Mouse (Mus musculus): ENCODE data around the gene Fbxw5.

DNA sequence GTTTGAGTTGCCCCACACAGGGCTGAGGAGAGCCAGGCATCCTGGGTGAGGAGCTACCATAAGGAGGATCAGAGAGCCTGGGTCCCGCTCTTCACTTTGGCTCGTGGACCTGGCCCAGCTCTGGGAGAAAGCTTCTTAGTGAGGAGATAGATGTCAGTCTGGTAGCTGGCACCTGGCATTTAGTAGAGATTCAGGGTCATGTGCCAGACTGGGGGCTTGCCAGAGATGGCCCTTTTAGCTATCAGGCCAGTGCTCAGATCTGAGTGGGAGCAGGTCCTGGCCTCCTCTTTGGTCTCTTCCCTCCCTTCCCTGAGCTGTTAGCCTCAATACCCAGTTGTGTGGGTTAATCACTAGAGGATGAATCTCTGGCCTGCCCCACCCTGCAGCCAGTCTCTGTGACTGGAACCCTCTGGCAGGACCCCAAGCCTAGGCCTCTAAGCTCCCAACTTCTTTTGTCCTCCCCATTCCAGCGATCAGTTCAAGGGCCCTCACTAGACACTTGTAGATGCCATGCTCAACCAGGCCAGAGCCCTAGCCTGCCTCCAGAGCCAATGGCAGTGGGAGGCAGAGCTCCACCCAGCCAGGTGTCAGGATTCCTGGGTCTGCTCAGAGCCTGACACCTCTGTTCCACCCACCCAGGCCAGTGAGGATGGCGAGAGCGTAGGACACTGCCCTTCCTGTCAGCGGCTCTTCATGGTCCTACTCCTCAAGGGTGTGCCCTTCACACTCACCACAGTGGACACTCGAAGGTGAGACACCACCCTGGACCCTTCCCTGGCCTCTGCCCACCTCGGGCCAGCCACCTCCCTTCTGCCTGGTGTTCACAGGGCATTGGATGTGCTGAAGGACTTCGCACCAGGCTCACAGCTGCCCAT lies 43.3 kb upstream of the Fbxw5 start:
- TF ChIP-seq POLR2A (IDR thresholded peaks at IDR 0.05; ENCODE audit: extremely low read depth, insufficient read depth, low read length) (no peak; the same call in 1 of the 2 replicates), CTCF (IDR thresholded peaks at IDR 0.05; ENCODE audit: extremely low read depth, insufficient read depth, low read length) (no peak)

Data from cortical plate, adult 2 months (tissue).